11 mouse cellular contexts compared by ENCODE assay signal in genomic region chr2:152781031-152781711, GRCm38 (mm10). TPM values are rescaled to one million over a fixed set of nuclear protein-coding genes. Genes with fewer than 3 reads are reported as not detected.
DNase-seq lines count a peak whose midpoint lies in the region; ATAC-seq and TF ChIP-seq lines count a peak whose summit lies in the region.
"Had no signal": no experiment of that assay in that cellular context is flagged by ENCODE, and none has a peak within 500 bp of the region (broad histone marks: within the 10 kb centered on the region; RNA-seq: fewer than 3 reads in every experiment).

No protein-coding gene starts in this region.

- WGBS in heart, postnatal 0 days, result 74% methylated on average over 3 of the region's 3 CpGs
- WGBS in kidney, embryonic 15.5 days, result 94% methylated on average over 3 of the region's 3 CpGs

- no peaks in the 10 kb centered on the region for H3K27me3 ChIP-seq in heart, postnatal 0 days (ENCODE audit: control insufficient read depth, insufficient read depth, low read length)
- H3K27me3 ChIP-seq in testis, adult 2 months (ENCODE audit: control insufficient read depth, insufficient read depth, low read length), result no peaks in the 10 kb centered on the region
- no peaks in the 10 kb centered on the region for H3K27me3 ChIP-seq in kidney, embryonic 15.5 days
- H3K27me3 ChIP-seq: embryonic facial prominence, embryonic 15.5 days had no signal

- TF ChIP-seq POLR2A in testis, adult 2 months (IDR thresholded peaks at IDR 0.05; ENCODE audit: control insufficient read depth, low read depth, low read length), result no peak

- H3K4me2 ChIP-seq in heart, postnatal 0 days (ENCODE audit: low read depth, low read length), result no peak overlapping the region
- H3K4me2 ChIP-seq in kidney, embryonic 15.5 days, result no peak overlapping the region
- H3K4me2 ChIP-seq: embryonic facial prominence, embryonic 15.5 days had no signal

- intact Hi-C loops in heart, postnatal 10 days (cut with DNase I), result no loop called here

- no peak overlapping the region for H3K4me3 ChIP-seq in heart, postnatal 0 days (ENCODE audit: low read depth, low read length)
- H3K4me3 ChIP-seq in testis, adult 2 months (ENCODE audit: control insufficient read depth, low read depth, low read length), result peak overlapping the region; percentile 90
- H3K4me3 ChIP-seq in kidney, embryonic 15.5 days (replicated peaks), result no peak overlapping the region
- H3K4me3 ChIP-seq: embryonic facial prominence, embryonic 15.5 days had no signal

- no peak for ATAC-seq in heart, postnatal 0 days (ENCODE audit: insufficient read depth, low read depth)
- 0 out of 2 replicates have a peak, but pooled peaks have one; percentile 9 for ATAC-seq in kidney, embryonic 15.5 days (replicated peaks; ENCODE audit: low FRiP score)

- TF ChIP-seq EP300 in heart, postnatal 0 days (IDR thresholded peaks at IDR 0.05; ENCODE audit: low read depth), result no peak

- H3K27ac ChIP-seq in heart, postnatal 0 days (ENCODE audit: low read depth), result no peak overlapping the region
- H3K27ac ChIP-seq in testis, adult 2 months (ENCODE audit: control insufficient read depth, insufficient read depth, low read depth, low read length), result peak overlapping the region; percentile 55
- H3K27ac ChIP-seq in kidney, embryonic 15.5 days, result no peak overlapping the region
- H3K27ac ChIP-seq: embryonic facial prominence, embryonic 15.5 days had no signal

- TF ChIP-seq CTCF in heart, postnatal 0 days (IDR thresholded peaks at IDR 0.05; ENCODE audit: low read depth), result no peak
- no peak for TF ChIP-seq CTCF in testis, adult 2 months (IDR thresholded peaks at IDR 0.05; ENCODE audit: control insufficient read depth, insufficient read depth, insufficient replicate concordance, low read depth, low read length)

- peak; percentile 0 for DNase-seq in heart, postnatal 0 days (ENCODE audit: low spot score)
- no peak for DNase-seq in heart, postnatal 10 days
- no peak for DNase-seq in testis, postnatal 14 days (ENCODE audit: low spot score)
- DNase-seq in natural killer cell, adult 2 months (ENCODE audit: low spot score in 2 of 2), result peak; percentile 33 to 66
- DNase-seq in c-Kit-positive CD71-positive TER-119-positive erythroid progenitor cells, embryonic 14.5 days (ENCODE audit: low spot score), result no peak
- no peak for DNase-seq in gastrocnemius, adult 18-20 months (ENCODE audit: low spot score)
- DNase-seq: retina, postnatal 1 day had no signal

- peaks cover 19% of the 10 kb centered on the region for H3K4me1 ChIP-seq in heart, postnatal 0 days (ENCODE audit: control insufficient read depth, insufficient read depth)
- peaks cover 19% of the 10 kb centered on the region for H3K4me1 ChIP-seq in testis, adult 2 months (ENCODE audit: control insufficient read depth, insufficient read depth, low read length)
- peaks cover 22% of the 10 kb centered on the region for H3K4me1 ChIP-seq in kidney, embryonic 15.5 days

- no peak overlapping the region for H3K9ac ChIP-seq in heart, postnatal 0 days (replicated peaks; ENCODE audit: low read depth, low read length)
- H3K9ac ChIP-seq in kidney, embryonic 15.5 days, result no peak overlapping the region
- H3K9ac ChIP-seq: embryonic facial prominence, embryonic 15.5 days had no signal

- peaks cover 25% of the 10 kb centered on the region for H3K36me3 ChIP-seq in heart, postnatal 0 days (replicated peaks; ENCODE audit: control insufficient read depth, insufficient read depth, low read length)
- peaks cover 4% of the 10 kb centered on the region; the same call in 1 of the 2 replicates for H3K36me3 ChIP-seq in testis, adult 2 months (ENCODE audit: control insufficient read depth, insufficient read depth, low read length)
- H3K36me3 ChIP-seq in kidney, embryonic 15.5 days, result peaks cover 47% of the 10 kb centered on the region

- H3K9me3 ChIP-seq in heart, postnatal 0 days (replicated peaks; ENCODE audit: control insufficient read depth, low read length), result no peaks in the 10 kb centered on the region
- no peaks in the 10 kb centered on the region for H3K9me3 ChIP-seq in kidney, embryonic 15.5 days (replicated peaks)
- H3K9me3 ChIP-seq: embryonic facial prominence, embryonic 15.5 days; G1E had no signal

RNA-seq across cellular contexts. Expression of gene Cox4i2, which starts 27.2 kb away (rescaled TPM):
- 13.4 and 29.9 TPM in 2 replicates for total RNA-seq in heart, postnatal 0 days (2014; rRNA removed; ENCODE audit: low replicate concordance)
- polyA plus RNA-seq in heart, postnatal 0 days (2015; fragmentation: Nextera tagmentation; extraction: Ambion mirVana), result 17.0 and 21.4 TPM in 2 replicates
- total RNA-seq in heart, postnatal 10 days (2021), result 10 to 100 TPM; 17.9 to 22.4 TPM
- polyA plus RNA-seq in testis, adult 2 months (2012; rRNA removed), result 0.32 and 0.85 TPM in 2 replicates
- polyA plus RNA-seq in kidney, embryonic 15.5 days (2015; fragmentation: Nextera tagmentation; extraction: Ambion mirVana), result 16.4 and 20.9 TPM in 2 replicates
- total RNA-seq in gastrocnemius, adult 18-20 months (2021), result 1 to 10 TPM; 2.6 to 3.5 TPM
- polyA plus RNA-seq: G1E had no signal

RNA-seq across cellular contexts. Expression of gene Id1, which starts 45.1 kb away (rescaled TPM):
- 146 and 188 TPM in 2 replicates for total RNA-seq in heart, postnatal 0 days (2014; rRNA removed; ENCODE audit: low replicate concordance)
- polyA plus RNA-seq in heart, postnatal 0 days (2015; fragmentation: Nextera tagmentation; extraction: Ambion mirVana), result 46.7 and 59.3 TPM in 2 replicates
- total RNA-seq in heart, postnatal 10 days (2021), result 10 to 100 TPM; 72.9 to 84.2 TPM
- polyA plus RNA-seq in testis, adult 2 months (2012; rRNA removed), result 5.5 and 12.8 TPM in 2 replicates
- 133 and 143 TPM in 2 replicates for polyA plus RNA-seq in kidney, embryonic 15.5 days (2015; fragmentation: Nextera tagmentation; extraction: Ambion mirVana)
- total RNA-seq in gastrocnemius, adult 18-20 months (2021), result 10 to 100 TPM; 16.0 to 28.5 TPM

RNA-seq across cellular contexts. Expression of gene Bcl2l1, which starts 50.4 kb away (rescaled TPM):
- 60.9 and 75.6 TPM in 2 replicates for total RNA-seq in heart, postnatal 0 days (2014; rRNA removed; ENCODE audit: low replicate concordance)
- polyA plus RNA-seq in heart, postnatal 0 days (2015; fragmentation: Nextera tagmentation; extraction: Ambion mirVana), result 34.5 and 35.0 TPM in 2 replicates
- 10 to 100 TPM; 40.0 to 72.4 TPM for total RNA-seq in heart, postnatal 10 days (2021)
- polyA plus RNA-seq in testis, adult 2 months (2012; rRNA removed), result 74.9 and 80.8 TPM in 2 replicates
- polyA plus RNA-seq in kidney, embryonic 15.5 days (2015; fragmentation: Nextera tagmentation; extraction: Ambion mirVana), result 99.5 and 106 TPM in 2 replicates
- 10 to 100 TPM; 20.6 to 30.6 TPM for total RNA-seq in gastrocnemius, adult 18-20 months (2021)

Comparison
In these comparisons a context has a peak if more than half of its experiments do, and no peak if none do; other contexts are left out.
1. DNase-seq: peak in heart, postnatal 0 days (single experiment) and natural killer cell, adult 2 months (2 of 2); none in heart, postnatal 10 days (0 of 2), testis, postnatal 14 days (single experiment), c-Kit-positive CD71-positive TER-119-positive erythroid progenitor cells, embryonic 14.5 days (single experiment) and gastrocnemius, adult 18-20 months (single experiment).